In the genomic region with DNA sequence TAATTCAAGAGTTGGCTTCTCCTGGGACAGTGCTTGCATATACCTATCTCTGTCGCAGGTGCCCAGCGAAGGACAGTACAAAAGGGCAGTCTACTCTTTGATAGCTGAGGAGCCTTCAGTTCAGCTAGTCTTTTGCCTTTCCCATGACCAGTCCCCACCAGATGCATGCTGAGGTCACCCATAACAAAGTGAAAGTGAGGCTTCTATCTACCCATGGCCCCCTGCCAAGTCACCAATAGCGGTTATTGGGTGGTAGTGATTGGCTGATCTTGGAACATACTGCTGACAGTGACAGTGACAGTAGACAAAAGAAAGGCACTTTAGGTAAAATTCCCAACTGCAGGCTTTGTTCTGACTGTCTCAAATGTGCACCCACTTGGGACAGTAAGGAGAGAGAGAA, we compare ENCODE assay signal across 12 mouse cellular contexts. TPM values are rescaled to one million over a fixed set of nuclear protein-coding genes. Genes with fewer than 3 reads are reported as not detected.
A peak's percentile ranks its signal among the peaks of the same experiment; 100 is the strongest.
DNase-seq lines count a peak whose midpoint lies in the region; ATAC-seq and TF ChIP-seq lines count a peak whose summit lies in the region.
"Had no signal": no experiment of that assay in that cellular context is flagged by ENCODE, and none has a peak within 500 bp of the region (broad histone marks: within the 10 kb centered on the region; RNA-seq: fewer than 3 reads in every experiment).

No protein-coding gene starts in this region.

- DNase-seq in heart, adult 9 months (ENCODE audit: low spot score in 2 of 2) = no peak
- DNase-seq in 3T3-L1 (ENCODE audit: low read depth, low spot score) = peak; percentile 29
- DNase-seq in adrenal gland, postnatal 25 days = peak; percentile 36
- peak; percentile 32 for DNase-seq in lung, postnatal 10 days
- DNase-seq in frontal cortex, postnatal 25 days (ENCODE audit: low spot score in 2 of 2) = no peak
- DNase-seq in layer of hippocampus, adult 2 months (ENCODE audit: low spot score in 2 of 2) = no peak
- DNase-seq in ovary, postnatal 14 days (ENCODE audit: low spot score) = no peak
- DNase-seq: cerebellum, postnatal 14 days; kidney, postnatal 4 days; retina, postnatal 1 day had no signal

- H3K27me3 ChIP-seq in heart, embryonic 12.5 days (replicated peaks) = no peaks in the 10 kb centered on the region

- no peak overlapping the region for H3K4me2 ChIP-seq in heart, embryonic 12.5 days

- H3K9ac ChIP-seq in heart, embryonic 12.5 days = no peak overlapping the region

- H3K4me1 ChIP-seq in heart, embryonic 12.5 days (replicated peaks) = peaks cover 41% of the 10 kb centered on the region

- TF ChIP-seq CTCF in layer of hippocampus, adult 2 months (conservative IDR thresholded peaks at IDR 0.05) = no peak

- no peaks in the 10 kb centered on the region for H3K9me3 ChIP-seq in heart, embryonic 12.5 days (replicated peaks)

- peak overlapping the region; percentile 6; the same call in 1 of the 2 replicates for H3K27ac ChIP-seq in heart, embryonic 12.5 days (ENCODE audit: poor library complexity, severe bottlenecking)
- no peak overlapping the region for H3K27ac ChIP-seq in layer of hippocampus, adult 2 months

- no peak overlapping the region for H3K4me3 ChIP-seq in heart, embryonic 12.5 days
- no peak overlapping the region for H3K4me3 ChIP-seq in layer of hippocampus, adult 2 months
- H3K4me3 ChIP-seq: erythroblast, embryonic 14.5 days had no signal

- no peak for ATAC-seq in heart, embryonic 12.5 days (ENCODE audit: insufficient number of reproducible peaks, low FRiP score)

- WGBS in heart, embryonic 12.5 days = 81% methylated on average over 3 of the region's 3 CpGs

- H3K36me3 ChIP-seq in heart, embryonic 12.5 days = 0 out of 2 replicates have a peak, but pooled peaks cover 4% of the 10 kb centered on the region

RNA-seq across cellular contexts. Expression of a gene that starts 53.2 kb away (rescaled TPM):
- 28.4 and 28.9 TPM in 2 replicates for polyA plus RNA-seq in heart, embryonic 12.5 days (2016; fragmentation: Nextera tagmentation; extraction: Ambion mirVana)
- 50.5 and 71.7 TPM in 2 replicates for total RNA-seq in adrenal gland, postnatal 25 days (2021)
- 10 to 100 TPM; 49.0 to 50.0 TPM for total RNA-seq in layer of hippocampus, adult 2 months (2021)
- polyA plus RNA-seq: erythroblast, embryonic 14.5 days had no signal

Comparison
In these comparisons a context has a peak if more than half of its experiments do, and no peak if none do; other contexts are left out.
1. DNase-seq: peak in 3T3-L1 (single experiment), adrenal gland, postnatal 25 days (single experiment) and lung, postnatal 10 days (single experiment); none in heart, adult 9 months (0 of 2), frontal cortex, postnatal 25 days (0 of 2), layer of hippocampus, adult 2 months (0 of 2) and ovary, postnatal 14 days (single experiment).